Mouse (Mus musculus): Measurements from ENCODE around the gene Med24. TPM values are rescaled to one million over a fixed set of nuclear protein-coding genes. Genes with fewer than 3 reads are reported as not detected.
A peak's percentile ranks its signal among the peaks of the same experiment; 100 is the strongest.

Med24 gene
- polyA plus RNA-seq, 1 experiment = 127 TPM

- peaks cover 1% of the 10 kb centered on the region; the same call in 1 of the 2 replicates for H3K4me1 ChIP-seq (ENCODE audit: control insufficient read depth, insufficient read depth, low read length)
- H3K27ac ChIP-seq (ENCODE audit: insufficient read depth, low read length) = 0 out of 2 replicates have a peak overlapping the region, but pooled peaks have one; percentile 86
- H3K4me3 ChIP-seq (ENCODE audit: insufficient read depth, low read length) = peak overlapping the region; percentile 99
- no peak for TF ChIP-seq POLR2A (IDR thresholded peaks at IDR 0.05; ENCODE audit: extremely low read depth, insufficient read depth, low read length)
- no peak for TF ChIP-seq CTCF (IDR thresholded peaks at IDR 0.05; ENCODE audit: extremely low read depth, insufficient read depth, low read length)
Measured at GRCm38 (mm10) chr11:98771844-98772525, 42.8 kb upstream of the Med24 start.

DNA sequence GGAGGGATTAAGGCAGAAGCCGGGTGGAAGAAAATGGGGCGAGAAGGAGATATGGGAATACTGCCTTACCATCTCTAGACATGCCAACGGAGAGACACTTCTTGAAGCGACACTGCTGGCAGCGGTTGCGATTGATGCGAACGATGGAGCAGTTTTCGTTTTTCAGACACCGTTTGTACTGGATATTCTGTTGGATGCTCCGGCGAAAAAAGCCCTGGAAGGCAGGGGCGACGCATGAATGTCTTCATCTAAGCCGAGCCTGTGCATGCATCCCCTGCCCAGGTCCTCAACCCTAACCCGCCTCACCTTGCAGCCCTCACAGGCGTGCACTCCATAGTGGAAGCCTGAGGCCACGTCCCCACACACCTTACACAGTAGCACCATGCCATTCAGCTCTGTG is 41.9 kb upstream of the Med24 start:
- TF ChIP-seq CTCF (IDR thresholded peaks at IDR 0.05; ENCODE audit: extremely low read depth, insufficient read depth, low read length) (no peak), POLR2A (IDR thresholded peaks at IDR 0.05; ENCODE audit: extremely low read depth, insufficient read depth, low read length) (no peak; the same call in 1 of the 2 replicates)
- H3K4me3 ChIP-seq (ENCODE audit: insufficient read depth, low read length) = peak overlapping the region; percentile 99; the same call in 1 of the 2 replicates
- H3K27ac ChIP-seq (ENCODE audit: insufficient read depth, low read length) = no peak overlapping the region
- H3K4me1 ChIP-seq (ENCODE audit: control insufficient read depth, insufficient read depth, low read length) = peaks cover 1% of the 10 kb centered on the region; the same call in 1 of the 2 replicates

DNA sequence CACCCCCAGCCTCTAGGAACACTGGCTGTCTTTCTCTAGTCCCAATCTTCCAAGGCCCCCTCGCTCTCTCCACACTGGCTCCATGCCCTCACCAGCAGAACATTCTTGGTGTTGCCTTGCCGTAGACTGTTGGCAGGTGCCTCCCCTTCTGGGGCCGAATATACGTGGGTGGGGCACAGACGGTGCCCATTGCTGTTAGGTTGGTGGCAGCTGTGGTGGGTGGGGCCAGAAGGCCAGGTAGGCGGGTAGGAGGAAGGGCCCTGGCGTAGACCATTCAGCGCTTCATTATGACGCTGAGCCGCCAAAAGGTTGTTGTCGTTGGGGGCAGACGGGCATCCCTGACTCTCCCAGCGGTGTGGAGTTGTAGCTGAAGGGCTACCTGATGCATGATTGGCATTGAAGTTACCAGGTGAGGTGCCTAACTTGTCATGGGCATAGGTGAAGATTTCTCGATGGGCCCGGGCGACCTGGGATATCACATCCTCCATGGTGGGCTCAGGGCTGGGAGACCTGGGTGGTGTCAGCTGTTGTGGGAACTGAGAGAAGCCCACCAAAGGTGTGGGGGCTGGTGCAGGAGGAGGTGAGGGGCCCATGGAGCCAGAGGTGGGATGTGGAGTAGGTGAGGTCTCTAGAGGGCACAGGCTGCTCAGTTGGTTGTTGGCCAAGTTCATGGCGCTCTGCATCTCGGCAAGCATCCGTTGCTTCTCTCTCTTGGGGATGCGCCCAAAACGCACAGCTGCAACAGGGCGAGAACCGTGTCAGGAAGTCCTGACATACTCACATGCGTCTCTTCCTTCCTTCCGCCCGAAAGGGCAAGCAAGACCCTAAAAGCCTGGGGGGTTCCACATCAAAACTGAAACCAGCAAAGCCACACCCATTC is 41.1 kb upstream of the Med24 start:
- TF ChIP-seq POLR2A (IDR thresholded peaks at IDR 0.05; ENCODE audit: extremely low read depth, insufficient read depth, low read length) (no peak), CTCF (IDR thresholded peaks at IDR 0.05; ENCODE audit: extremely low read depth, insufficient read depth, low read length) (no peak)
- Histone ChIP-seq H3K4me3 (ENCODE audit: insufficient read depth, low read length) (peak overlapping the region; percentile 11; the same call in 1 of the 2 replicates), H3K27ac (ENCODE audit: insufficient read depth, low read length) (peak overlapping the region; percentile 57), H3K4me1 (ENCODE audit: control insufficient read depth, insufficient read depth, low read length) (no peaks in the 10 kb centered on the region; the same call in 1 of the 2 replicates)

- Histone ChIP-seq H3K4me3 (ENCODE audit: insufficient read depth, low read length) (no peak overlapping the region; the same call in 1 of the 2 replicates), H3K4me1 (ENCODE audit: control insufficient read depth, insufficient read depth, low read length) (no peaks in the 10 kb centered on the region; the same call in 1 of the 2 replicates), H3K27ac (ENCODE audit: insufficient read depth, low read length) (peak overlapping the region; percentile 85; the same call in 1 of the 2 replicates)
- TF ChIP-seq POLR2A (IDR thresholded peaks at IDR 0.05; ENCODE audit: extremely low read depth, insufficient read depth, low read length) = peak; percentile 47; the same call in 1 of the 2 replicates
- no peak for TF ChIP-seq CTCF (IDR thresholded peaks at IDR 0.05; ENCODE audit: extremely low read depth, insufficient read depth, low read length)
Measured at GRCm38 (mm10) chr11:98769007-98769954, 40.0 kb upstream of the Med24 start.

DNA sequence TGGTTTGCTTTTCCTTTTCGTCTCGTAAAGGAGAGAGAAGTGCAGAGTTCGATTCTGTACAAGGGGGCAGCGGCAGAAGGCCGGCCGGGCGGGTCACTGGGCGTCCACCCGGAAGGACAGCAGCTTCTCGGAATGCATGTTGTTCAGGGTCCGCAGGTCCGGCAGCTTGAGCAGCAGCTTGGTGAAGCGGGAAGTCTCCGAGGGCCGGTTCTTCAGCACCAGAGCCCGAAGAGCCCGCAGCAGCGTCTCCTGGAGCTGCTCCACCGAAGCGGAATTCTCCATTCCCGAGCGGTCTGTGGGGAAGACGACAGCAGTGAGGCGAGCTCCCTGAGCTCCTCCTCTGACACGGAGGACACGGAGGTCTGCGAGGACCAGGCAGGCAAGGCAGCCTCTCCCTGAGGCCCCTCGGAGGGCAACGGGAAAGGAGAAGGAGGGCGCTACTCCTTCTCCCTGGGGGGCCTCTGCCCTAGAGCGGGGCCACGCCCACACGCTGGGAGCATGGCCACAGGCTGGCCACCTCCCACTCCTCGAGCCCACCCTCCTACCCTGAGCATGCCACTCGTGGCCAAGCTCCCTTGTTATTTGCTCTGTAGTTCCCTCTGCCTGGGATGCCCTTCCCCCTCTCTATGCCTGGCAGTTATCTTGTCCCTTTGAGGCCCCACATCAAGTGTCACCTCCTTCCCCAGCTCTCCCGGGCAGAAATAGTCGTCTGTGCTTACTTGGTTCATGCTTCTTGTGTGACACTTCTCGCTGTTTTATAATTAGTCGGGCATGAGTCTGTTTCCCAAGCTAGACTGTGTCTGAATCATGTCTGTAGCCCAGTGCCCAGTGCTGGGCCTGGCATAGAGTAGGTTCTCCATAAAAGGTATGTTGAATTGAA is 39.1 kb upstream of the Med24 start:
- Histone ChIP-seq H3K27ac (ENCODE audit: insufficient read depth, low read length) (peak overlapping the region; percentile 85), H3K4me1 (ENCODE audit: control insufficient read depth, insufficient read depth, low read length) (no peaks in the 10 kb centered on the region; the same call in 1 of the 2 replicates), H3K4me3 (ENCODE audit: insufficient read depth, low read length) (no peak overlapping the region; the same call in 1 of the 2 replicates)
- TF ChIP-seq POLR2A (IDR thresholded peaks at IDR 0.05; ENCODE audit: extremely low read depth, insufficient read depth, low read length) (peak; percentile 48; the same call in 1 of the 2 replicates), CTCF (IDR thresholded peaks at IDR 0.05; ENCODE audit: extremely low read depth, insufficient read depth, low read length) (no peak)

GRCm38 (mm10) chr11:98767713-98768112 is 38.5 kb upstream of the Med24 start:
- H3K27ac ChIP-seq (ENCODE audit: insufficient read depth, low read length) = no peak overlapping the region
- TF ChIP-seq CTCF (IDR thresholded peaks at IDR 0.05; ENCODE audit: extremely low read depth, insufficient read depth, low read length) (no peak), POLR2A (IDR thresholded peaks at IDR 0.05; ENCODE audit: extremely low read depth, insufficient read depth, low read length) (no peak)
- no peak overlapping the region for H3K4me3 ChIP-seq (ENCODE audit: insufficient read depth, low read length)
- H3K4me1 ChIP-seq (ENCODE audit: control insufficient read depth, insufficient read depth, low read length) = no peaks in the 10 kb centered on the region; the same call in 1 of the 2 replicates

- no peak overlapping the region for H3K27ac ChIP-seq (ENCODE audit: insufficient read depth, low read length)
- no peak overlapping the region for H3K4me3 ChIP-seq (ENCODE audit: insufficient read depth, low read length)
- peak; percentile 60 for TF ChIP-seq POLR2A (IDR thresholded peaks at IDR 0.05; ENCODE audit: extremely low read depth, insufficient read depth, low read length)
- no peak for TF ChIP-seq CTCF (IDR thresholded peaks at IDR 0.05; ENCODE audit: extremely low read depth, insufficient read depth, low read length)
- H3K4me1 ChIP-seq (ENCODE audit: control insufficient read depth, insufficient read depth, low read length) = no peaks in the 10 kb centered on the region; the same call in 1 of the 2 replicates
Measured at GRCm38 (mm10) chr11:98767276-98767675, 38.0 kb upstream of the Med24 start.

DNA sequence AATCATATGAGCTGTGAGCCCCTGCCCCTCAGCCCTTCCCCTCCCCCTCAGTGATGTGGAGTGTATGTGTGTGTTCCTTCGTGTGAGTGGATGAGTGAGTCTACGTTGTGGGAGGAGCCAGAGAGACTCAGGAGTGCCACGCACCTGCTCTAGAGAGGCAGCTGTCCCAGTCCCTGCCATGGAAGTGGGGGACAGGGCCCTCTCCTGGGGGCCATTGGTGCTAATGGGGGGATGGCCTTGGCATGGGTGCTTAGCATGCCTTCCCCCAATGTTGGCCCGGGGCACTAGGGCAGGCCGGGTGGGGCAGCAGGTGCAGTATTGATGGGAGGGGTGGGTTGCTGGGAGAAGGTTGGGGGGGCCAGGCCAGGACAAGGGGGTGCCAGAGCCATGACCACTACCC is 37.6 kb upstream of the Med24 start:
- Histone ChIP-seq H3K4me3 (ENCODE audit: insufficient read depth, low read length) (no peak overlapping the region), H3K27ac (ENCODE audit: insufficient read depth, low read length) (no peak overlapping the region), H3K4me1 (ENCODE audit: control insufficient read depth, insufficient read depth, low read length) (no peaks in the 10 kb centered on the region; the same call in 1 of the 2 replicates)
- no peak for TF ChIP-seq CTCF (IDR thresholded peaks at IDR 0.05; ENCODE audit: extremely low read depth, insufficient read depth, low read length)
- TF ChIP-seq POLR2A (IDR thresholded peaks at IDR 0.05; ENCODE audit: extremely low read depth, insufficient read depth, low read length) = no peak
